Mouse (Mus musculus) kidney, postnatal 4 days (tissue): ENCODE data around the gene Cops2.

ENCODE experiments used
- DNase-seq, 2 experiments: peaks; one replicate each; pipeline ENCODE4 v3.0.0; 2021; ENCODE audit warnings: mixed read lengths in 2 of 2

Gene Cops2

GRCm38 (mm10) chr2:125820397-125820796, 38.5 kb downstream of the Cops2 start:
- no peak for DNase-seq

DNA sequence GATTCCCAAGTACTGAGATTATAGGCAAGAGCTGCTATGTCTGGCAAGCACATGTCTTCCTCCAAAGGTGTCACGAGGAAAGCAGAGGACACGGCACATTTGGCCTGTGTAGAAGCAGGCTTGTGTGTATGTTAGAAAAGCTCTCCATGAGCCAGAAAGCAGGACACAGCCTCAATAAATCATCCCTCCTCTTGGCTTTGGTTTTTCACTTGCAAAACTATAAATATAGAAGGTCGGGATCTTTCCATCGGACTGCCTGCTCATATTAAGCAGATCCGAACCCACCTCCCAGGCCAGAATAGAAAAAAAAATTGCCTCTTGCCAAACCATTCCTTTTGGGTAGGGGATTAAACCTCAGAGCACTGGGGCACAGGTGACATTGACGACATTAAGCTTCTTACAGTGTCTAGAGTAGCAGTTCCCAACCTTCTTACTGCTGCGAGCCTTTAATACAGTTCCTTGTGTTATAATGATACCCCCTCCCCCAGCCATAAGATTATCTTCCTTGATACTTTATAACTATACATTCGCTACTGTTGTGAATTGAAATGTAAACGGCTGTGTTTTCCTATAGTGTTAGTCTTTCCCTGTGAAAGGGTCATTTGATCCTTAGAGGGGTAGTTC, 44.9 kb downstream of the Cops2 start:
- DNase-seq = no peak

DNA sequence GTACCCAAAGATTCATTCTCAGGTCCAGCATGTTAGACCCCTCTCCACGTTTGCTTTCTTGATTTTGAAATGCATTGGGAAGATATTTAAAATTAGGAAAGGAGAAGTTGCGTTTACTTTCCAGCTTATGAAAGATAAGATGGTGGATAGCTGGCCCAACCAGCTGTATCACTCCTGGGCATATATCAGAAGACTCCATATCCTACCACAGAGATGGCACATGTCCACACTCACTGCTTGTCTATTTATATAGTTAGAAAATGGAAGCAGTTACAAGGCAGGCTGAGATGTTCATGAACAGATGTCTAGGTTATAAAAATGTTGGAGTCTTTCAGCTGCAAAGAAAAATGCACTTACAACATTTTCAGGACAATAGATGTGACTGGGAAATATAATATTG, 47.6 kb downstream of the Cops2 start:
- no peak for DNase-seq

DNA sequence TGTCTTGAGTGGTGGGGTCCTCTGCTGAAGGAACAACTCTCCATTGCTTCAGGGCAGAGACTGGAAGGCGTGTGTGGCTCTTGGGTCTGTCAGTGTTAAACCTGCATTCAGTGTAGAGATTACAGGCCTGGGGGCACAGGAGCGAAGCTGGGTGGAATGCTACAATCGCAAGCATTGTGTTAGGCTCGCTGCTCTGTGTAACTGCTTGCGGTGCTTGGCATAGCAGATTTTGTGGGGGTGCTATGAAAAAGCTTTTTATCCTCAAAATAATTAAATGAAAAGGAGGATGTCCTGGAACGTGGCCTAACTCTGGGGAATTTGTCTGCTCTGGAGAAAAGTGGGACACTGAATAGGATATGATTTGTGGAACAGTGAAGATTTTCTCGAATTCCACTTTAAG, 49.4 kb downstream of the Cops2 start:
- DNase-seq = no peak

DNA sequence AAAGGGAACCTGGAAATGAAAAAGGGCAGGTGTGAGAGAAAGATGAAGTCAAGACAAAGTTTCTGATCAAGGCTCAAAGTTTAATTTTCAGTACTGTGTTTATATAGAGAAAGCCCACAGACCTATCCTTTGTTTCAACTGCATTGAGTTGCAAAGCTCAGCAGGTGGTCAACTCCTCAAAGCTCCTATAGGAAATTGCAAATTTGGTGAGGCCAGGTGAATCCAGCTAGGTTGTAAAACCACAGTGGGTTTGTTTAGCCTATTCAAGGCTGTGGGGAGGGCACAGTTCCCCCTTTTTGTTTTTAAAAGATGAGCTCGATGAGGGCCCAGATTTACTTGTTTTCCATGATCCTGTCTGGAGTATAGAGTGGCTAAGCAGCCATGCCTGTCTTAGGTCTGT, 53.1 kb downstream of the Cops2 start:
- no peak for DNase-seq

GRCm38 (mm10) chr2:125801947-125802346, 57.0 kb downstream of the Cops2 start:
- no peak for DNase-seq

- no peak for DNase-seq
Measured at GRCm38 (mm10) chr2:125801038-125801437, 57.9 kb downstream of the Cops2 start.

- DNase-seq = no peak
Measured at GRCm38 (mm10) chr2:125800428-125800827, 58.5 kb downstream of the Cops2 start.

DNA sequence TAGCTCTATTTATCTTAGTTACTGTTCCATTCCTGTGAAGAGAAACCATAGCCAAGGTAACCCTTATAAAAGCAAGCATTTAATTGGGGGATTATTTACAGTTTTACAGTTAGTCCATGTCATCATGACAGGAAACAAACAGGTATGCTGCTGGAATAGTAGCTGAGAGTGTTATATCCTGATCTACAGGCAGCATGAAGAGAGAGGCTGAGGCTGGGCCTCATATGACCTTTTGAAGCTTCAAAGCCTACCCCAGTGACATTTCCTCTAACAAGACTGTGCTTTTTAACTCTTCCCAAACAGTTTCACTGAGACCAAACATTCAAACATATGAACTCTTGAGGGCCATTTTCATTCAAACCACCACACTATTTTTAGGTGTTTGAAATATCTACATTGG, 61.1 kb downstream of the Cops2 start:
- DNase-seq = no peak

DNA sequence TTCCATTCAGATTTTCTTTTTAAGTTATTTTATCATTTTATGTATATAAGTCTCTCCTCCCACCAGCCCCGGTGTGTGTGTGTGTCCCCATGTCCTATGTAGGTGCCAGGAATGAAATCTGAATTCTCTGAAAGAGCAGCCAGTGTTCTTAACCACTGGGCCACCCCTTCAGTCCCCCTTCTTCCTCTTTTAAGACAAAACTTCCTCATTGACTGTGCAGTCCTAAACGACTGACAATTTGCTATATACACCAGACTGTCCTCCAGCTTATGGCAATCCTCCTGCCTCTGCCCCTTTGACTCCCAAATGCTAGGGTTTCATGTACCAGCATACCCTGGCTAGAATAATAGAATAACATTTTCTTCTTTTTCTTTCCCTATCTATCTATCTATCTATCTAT, 63.8 kb downstream of the Cops2 start:
- DNase-seq = no peak

GRCm38 (mm10) chr2:125794166-125794565, 64.8 kb downstream of the Cops2 start:
- peak in 1 of 2 experiments; percentile 24 for DNase-seq

GRCm38 (mm10) chr2:125792879-125793261, 66.1 kb downstream of the Cops2 start:
- DNase-seq = peak; percentile 24 to 26

- DNase-seq = no peak
Measured at GRCm38 (mm10) chr2:125792144-125792878, 66.6 kb downstream of the Cops2 start.

DNA sequence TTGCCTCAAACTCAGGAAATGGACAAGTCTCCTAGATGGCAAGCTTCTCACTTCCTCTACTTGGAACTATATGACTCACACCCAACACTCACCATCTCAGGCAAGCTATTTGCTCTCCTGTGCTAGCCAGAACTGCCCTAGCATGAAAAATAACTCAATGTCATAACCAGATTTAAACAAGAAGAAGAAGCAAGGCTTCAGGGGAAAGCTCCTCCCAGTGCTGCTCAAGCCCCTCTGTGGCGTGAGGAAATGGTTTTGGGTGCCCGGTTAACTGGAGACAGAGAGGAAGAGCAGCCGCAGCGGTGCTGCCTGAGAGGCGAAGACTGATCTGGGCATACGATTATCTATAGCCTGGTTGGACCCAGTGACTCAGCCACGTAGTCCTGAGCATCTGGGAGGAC, 67.5 kb downstream of the Cops2 start:
- DNase-seq = no peak

- no peak for DNase-seq
Measured at GRCm38 (mm10) chr2:125790242-125790641, 68.7 kb downstream of the Cops2 start.

- no peak for DNase-seq
Measured at GRCm38 (mm10) chr2:125789265-125789664, 69.7 kb downstream of the Cops2 start.

DNA sequence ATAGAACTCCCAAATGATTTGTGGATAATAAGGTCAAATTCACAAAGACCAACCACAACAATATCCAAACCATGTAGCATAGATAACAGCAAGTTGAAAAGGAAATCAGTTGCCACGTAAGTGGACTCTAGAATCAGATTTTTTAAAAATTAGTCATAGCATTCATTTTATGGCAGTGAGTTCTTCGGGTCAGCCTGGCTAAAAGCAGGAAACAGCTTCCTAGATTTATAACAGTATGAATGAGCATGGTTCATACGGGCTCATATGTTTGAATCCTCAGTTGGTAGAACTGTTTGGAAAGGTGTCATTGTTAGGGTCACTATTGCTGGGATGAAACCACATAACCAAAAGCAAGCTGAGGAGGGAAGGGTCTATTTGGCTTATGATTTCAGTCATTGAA, 70.2 kb downstream of the Cops2 start:
- no peak for DNase-seq

GRCm38 (mm10) chr2:125788351-125788750, 70.6 kb downstream of the Cops2 start:
- DNase-seq = no peak

DNA sequence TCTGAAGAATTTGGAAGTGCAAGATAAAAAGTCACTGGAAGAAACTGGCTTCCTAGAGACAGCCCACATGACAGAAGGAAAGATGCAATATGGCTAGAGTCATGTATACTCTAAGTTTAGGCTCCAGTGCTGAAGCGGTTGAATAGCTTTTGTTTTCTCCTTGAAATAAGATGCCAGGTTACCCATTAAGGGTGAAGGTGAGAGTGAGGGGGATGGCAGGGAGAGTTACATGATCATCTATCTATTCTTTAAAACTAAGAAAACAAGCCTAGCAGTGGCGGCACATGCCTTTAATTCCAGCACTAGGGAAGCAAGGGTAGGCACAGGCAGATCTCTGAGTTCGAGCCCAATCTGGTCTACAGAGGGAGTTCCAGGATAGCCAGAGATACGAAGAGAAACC, 73.9 kb downstream of the Cops2 start:
- no peak for DNase-seq

DNA sequence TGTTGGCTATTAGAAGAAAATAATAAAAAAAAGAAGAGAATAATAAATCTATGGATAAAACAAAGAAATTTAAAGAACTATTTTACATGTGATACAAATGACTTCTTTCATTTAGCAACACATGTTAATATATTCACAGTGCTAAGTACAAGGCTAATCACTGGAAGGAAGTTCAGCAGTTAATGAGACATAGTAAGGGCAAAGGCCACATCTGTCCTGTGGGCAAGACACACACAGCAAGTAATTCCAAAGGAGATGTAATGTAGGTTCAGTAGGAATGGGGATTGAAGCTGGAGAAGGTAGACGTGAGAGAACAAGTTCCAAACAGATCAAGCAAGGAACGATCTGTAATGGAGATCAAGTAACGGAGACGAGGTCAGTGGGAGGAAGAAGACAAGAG, 74.5 kb downstream of the Cops2 start:
- DNase-seq = no peak

DNA sequence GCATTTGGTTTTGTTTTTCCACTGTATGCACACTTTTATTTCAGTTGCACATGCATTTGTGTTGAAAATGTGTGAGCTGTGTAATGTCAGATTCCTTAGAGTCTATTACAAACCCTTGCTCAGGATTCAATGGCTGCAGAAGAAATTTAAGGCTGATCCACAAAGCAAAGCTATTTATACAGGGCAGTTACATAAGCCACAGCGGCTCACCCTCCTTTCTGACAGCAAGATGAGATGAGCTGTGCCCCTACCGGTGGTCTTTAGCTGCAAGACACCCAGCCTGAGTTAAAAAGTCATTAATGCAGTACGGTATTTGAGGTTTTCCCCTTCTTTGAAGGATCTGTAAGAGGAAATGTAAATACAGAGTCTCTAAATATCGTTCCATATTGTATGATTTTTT, 75.1 kb downstream of the Cops2 start:
- DNase-seq = no peak

DNA sequence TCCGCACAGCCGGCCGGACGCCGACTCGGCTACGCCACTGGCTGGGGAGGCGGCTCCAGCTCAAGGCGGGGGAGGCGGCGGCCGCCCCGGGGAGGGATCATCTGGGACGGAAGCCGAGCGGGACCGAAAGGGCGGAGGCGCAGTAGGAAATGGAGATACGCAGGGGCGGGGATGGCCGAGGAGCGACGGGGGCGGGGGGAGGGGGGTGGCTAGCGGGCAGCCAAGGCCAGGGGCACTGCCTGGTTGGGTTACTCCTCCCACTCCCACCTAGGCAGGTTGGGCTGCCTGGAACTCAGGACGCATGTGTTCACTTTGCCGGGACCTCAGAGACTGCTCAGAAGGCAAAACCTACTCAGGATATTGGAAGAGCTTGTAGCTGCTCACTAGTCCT, 76.2 kb downstream of the Cops2 start, which contains the start of gene Secisbp2l:
Secisbp2l (minus strand) TSS at position 152 of the 391 bp plus-strand sequence.
- DNase-seq = peak; percentile 96 to 97

DNA sequence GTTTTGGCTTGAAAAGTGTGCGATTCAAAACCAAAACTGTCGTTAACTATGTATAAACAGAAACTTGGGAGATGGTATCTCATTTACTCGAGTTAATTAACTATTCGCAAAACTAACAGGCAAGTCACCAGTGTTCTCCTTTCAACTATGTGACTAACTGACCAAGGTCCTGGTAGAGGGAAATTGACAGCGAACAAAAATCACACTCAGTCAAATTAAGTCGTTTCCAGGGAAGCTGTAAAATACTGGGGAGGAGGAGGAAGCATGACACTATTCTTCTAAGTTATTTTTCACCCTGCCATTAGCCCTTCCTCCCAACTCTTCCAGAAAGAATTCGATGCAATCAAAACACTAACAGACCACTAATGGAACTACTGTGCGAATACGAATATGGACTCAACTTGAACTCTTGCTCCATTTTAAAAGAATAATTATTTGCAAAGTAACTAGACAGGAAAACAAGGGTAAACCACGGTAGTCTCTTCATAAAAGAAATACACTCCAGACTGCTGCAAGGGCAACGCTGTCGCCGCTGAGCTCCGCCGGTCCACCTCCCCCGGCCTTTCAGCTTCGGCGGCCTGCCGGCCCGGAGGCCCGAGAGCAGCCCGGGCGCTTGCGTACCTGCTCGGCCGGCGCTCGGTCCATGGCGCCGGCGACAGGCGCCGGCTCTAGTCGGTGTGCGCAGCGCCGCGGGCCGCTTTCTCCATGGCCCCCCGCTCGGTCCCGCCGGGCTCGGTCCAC, 76.8 kb downstream of the Cops2 start:
- no peak for DNase-seq

DNA sequence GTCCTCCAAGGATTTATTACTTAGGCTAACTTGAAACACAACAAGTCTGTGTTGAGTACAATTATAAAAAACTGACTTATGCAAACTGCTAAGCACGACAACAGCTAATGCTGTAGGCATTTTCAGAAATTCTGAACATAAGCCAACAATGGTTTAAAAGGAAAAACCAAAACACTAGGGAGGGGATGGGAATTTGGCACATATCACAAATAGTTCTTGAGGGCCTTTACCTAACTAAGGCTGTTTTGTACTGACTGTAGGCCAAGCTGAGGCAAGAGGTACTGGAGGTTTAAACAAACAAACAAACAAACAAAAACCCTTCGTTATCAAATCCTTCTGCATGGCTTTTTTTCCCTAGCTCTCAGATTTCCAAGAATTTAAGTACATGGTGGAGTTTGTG, 77.9 kb downstream of the Cops2 start:
- DNase-seq = no peak
